Mouse (Mus musculus) spleen, adult 2 months (tissue): ENCODE results near the gene Grcc10. TPM values are rescaled to one million over a fixed set of nuclear protein-coding genes. Genes with fewer than 3 reads are reported as not detected.

Source experiments
- DNase-seq, 2 experiments: peaks; one replicate each; pipeline versions ENCODE4 v3.0.0 to v3.0.0-alpha.2; 2012 to 2021; ENCODE audit warnings: low spot score in 2 of 2, low read depth in 1 of 2
- H3K27ac ChIP-seq: fragments of 200-500 bp; 2 replicates; pipeline ENCODE4 v1.5.1; 2012; ENCODE audit warnings: low read length, inconsistent platforms; ENCODE audit not compliant: insufficient read depth
- H3K27me3 ChIP-seq: fragments of 200-500 bp; 2 replicates; pipeline ENCODE4 v1.6.1; 2012; ENCODE audit warnings: mild to moderate bottlenecking, moderate library complexity, low read length, inconsistent platforms; ENCODE audit not compliant: control insufficient read depth, insufficient read depth
- H3K36me3 ChIP-seq: fragments of 200-500 bp; 2 replicates; pipeline ENCODE4 v1.6.1; 2012; ENCODE audit warnings: mild to moderate bottlenecking, low read length, inconsistent platforms; ENCODE audit not compliant: control insufficient read depth, insufficient read depth
- H3K4me1 ChIP-seq: fragments of 200-500 bp; 2 replicates; pipeline ENCODE4 v1.6.1; 2011; ENCODE audit warnings: inconsistent platforms; ENCODE audit not compliant: control insufficient read depth, insufficient read depth, insufficient read length
- H3K4me3 ChIP-seq: fragments of 200-500 bp; 2 replicates; pipeline ENCODE4 v1.5.1; 2011; ENCODE audit warnings: mild to moderate bottlenecking, inconsistent platforms; ENCODE audit not compliant: insufficient read depth, insufficient read length; ENCODE audit errors: extremely low read depth
- CTCF ChIP-seq: fragments of 200-500 bp; IDR thresholded peaks from 2 replicates; pipeline ENCODE4 v1.5.1; 2011; ENCODE audit warnings: mild to moderate bottlenecking, inconsistent platforms; ENCODE audit not compliant: insufficient read depth, insufficient read length, insufficient replicate concordance; ENCODE audit errors: extremely low read depth
- POLR2A ChIP-seq: fragments of 200-500 bp; IDR thresholded peaks from 2 replicates; pipeline ENCODE4 v1.6.1; 2011; ENCODE audit warnings: low read depth, low read length, inconsistent platforms
- WGBS: fragments of 180-500 bp; shearing (Covaris S2); methylation state at CpG from one replicate; pipeline ENCODE4 v1.1.7; 2018; 5-methylcytosine and 5-hydroxymethylcytosine counted together
- polyA plus RNA-seq: library from polyadenylated mRNA; depleted of rRNA; stranded (reverse); fragments of >200 nt; gene quantifications from 2 replicates; pipeline ENCODE4 v1.2.3, GENCODE M21; 2012

Grcc10 gene
- polyA plus RNA-seq, 1 experiment, result 209 TPM

DNA sequence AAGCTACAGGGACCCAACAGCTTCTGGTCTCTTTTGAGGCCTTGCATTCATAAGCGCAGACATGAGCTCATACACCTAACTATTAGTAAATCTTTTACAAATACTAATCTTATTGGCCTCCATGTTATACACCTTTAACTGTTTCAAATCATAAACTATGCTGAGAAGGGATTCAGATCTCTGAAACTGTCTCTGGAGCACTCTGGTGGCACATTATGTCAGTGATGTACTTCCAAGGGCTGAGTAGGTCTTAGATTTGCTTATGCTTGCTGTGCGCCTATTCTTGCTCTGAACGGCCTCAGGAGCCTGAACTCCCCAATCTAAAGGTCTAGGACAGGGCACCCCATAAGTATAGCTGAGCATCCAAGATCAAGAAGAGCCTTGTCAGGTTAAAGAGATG lies 668 bp upstream of the Grcc10 start:
- H3K36me3 ChIP-seq, result 0 out of 2 replicates have a peak, but pooled peaks cover 4% of the 10 kb centered on the region
- peak overlapping the region; percentile 99 for H3K27ac ChIP-seq
- H3K4me1 ChIP-seq, result peaks cover 49% of the 10 kb centered on the region
- DNase-seq, result no peak
- TF ChIP-seq POLR2A, result no peak
- no peak for TF ChIP-seq CTCF
- WGBS, result 91% methylated on average over 3 of the region's 3 CpGs
- no peaks in the 10 kb centered on the region for H3K27me3 ChIP-seq
- H3K4me3 ChIP-seq, result peak overlapping the region; percentile 37; the same call in 1 of the 2 replicates

DNA sequence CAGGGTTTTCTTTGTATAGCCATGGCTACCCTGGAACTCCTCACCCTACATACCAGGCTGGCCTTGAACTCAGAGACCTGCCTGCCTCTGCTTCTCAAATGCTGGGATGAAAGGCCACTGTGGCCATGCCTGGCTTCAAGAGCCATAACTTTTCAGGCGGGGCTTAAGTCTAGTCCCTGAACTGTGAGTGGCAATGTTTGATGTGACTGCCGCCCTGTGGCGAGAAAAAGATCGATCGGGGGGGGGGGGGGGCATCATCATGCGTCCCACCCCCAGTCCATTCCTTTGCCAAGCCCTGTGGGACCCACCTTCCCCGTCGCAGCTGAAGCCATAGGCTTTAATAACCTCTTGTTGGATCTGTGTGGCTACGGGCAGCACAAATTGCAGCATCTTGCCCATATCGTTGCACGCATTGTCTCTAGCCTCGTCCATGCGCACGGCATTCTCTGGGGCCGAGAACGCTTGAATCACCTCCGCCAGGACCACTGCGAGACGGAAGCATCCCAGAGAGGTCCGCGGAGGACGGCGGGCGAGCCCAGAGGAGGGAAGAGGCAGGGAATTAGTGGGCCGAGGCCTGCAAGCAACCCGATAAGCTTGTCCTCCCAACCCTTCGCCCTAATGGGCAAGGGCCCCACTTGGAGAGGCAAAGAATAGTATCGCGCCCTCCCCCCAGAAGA lies 825 bp downstream of the Grcc10 start:
- no peak for TF ChIP-seq POLR2A
- peak; percentile 35; the same call in 1 of the 2 replicates for TF ChIP-seq CTCF
- Histone ChIP-seq H3K4me3 (peak overlapping the region; percentile 92), H3K36me3 (0 out of 2 replicates have a peak, but pooled peaks cover 4% of the 10 kb centered on the region), H3K27me3 (no peaks in the 10 kb centered on the region), H3K4me1 (peaks cover 45% of the 10 kb centered on the region), H3K27ac (peak overlapping the region; percentile 99)
- WGBS, result under 1% methylated on average over 29 of the region's 29 CpGs
- DNase-seq, result peak; percentile 52 to 55

DNA sequence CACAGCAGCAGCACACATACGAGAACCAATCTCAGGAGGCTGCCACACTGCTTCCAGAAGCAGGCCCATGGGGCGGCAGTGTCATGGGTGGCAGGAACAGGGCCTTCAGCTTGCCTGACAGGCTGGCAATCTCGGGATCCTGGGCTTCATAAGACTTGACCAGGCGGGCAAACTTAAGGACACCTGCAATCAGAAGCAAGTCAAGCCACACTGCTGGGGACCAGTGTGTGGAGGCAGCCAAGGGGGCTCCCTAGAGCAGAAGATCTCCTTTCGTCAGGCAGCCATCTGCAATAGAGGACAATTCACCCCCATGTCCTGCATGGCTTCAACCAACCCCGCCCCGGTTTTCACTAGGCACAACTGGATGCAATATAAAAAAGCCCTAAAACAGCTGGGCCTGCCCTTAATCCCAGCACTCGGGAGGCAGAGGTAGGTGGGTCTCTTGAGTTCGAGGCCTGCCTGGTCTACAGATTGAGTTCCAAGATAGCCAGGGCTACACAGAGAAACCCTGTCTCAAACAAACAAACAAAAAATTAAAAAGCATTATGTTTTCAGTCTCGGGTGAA lies 1.9 kb downstream of the Grcc10 start:
- H3K36me3 ChIP-seq, result 0 out of 2 replicates have a peak, but pooled peaks cover 4% of the 10 kb centered on the region
- H3K4me1 ChIP-seq, result peaks cover 40% of the 10 kb centered on the region
- no peak overlapping the region for H3K4me3 ChIP-seq
- WGBS, result 75% methylated on average over 10 of the region's 10 CpGs
- H3K27me3 ChIP-seq, result no peaks in the 10 kb centered on the region
- TF ChIP-seq POLR2A, result no peak
- TF ChIP-seq CTCF, result no peak
- DNase-seq, result no peak
- H3K27ac ChIP-seq, result peak overlapping the region; percentile 78

DNA sequence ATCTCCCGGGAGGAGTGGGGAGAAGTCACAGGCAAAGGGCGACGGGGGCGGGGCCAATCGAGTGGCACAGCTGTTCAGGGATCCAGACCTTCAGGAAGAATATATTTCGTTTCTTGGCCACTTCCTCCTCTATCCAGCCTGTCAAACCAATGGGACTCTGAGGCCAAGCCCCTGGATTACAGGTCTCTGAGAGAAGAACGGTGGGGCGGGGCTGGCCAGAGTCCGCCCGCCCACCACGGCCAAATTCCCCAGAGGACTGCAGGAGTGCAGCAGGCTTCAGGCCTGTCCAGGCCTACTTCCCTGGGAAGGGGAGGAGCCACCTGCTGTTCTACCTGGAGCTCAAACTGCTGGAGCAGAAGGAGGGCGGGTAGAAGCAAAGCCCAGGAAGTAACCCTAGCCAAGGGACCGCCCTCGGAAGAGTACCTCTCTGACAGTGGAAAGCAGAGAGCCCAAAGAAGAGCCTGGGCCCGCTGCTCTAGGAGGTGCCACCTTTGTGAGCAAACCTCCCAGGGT lies 2.6 kb downstream of the Grcc10 start, which contains the start of gene Ptpn6:
Ptpn6 (minus strand) TSS at position 204 of the 513 bp plus-strand sequence.
- peaks cover 46% of the 10 kb centered on the region for H3K4me1 ChIP-seq
- no peaks in the 10 kb centered on the region for H3K27me3 ChIP-seq
- TF ChIP-seq POLR2A (no peak), CTCF (no peak)
- H3K27ac ChIP-seq, result peak within 1 kb of the TSS; percentile 78
- 0 out of 2 replicates have a peak, but pooled peaks cover 4% of the 10 kb centered on the region for H3K36me3 ChIP-seq
- peak within 1 kb of the TSS; percentile 32; the same call in 1 of the 2 replicates for H3K4me3 ChIP-seq
- DNase-seq, result no peak
- 24% methylated on average over 15 of the region's 15 CpGs for WGBS

DNA sequence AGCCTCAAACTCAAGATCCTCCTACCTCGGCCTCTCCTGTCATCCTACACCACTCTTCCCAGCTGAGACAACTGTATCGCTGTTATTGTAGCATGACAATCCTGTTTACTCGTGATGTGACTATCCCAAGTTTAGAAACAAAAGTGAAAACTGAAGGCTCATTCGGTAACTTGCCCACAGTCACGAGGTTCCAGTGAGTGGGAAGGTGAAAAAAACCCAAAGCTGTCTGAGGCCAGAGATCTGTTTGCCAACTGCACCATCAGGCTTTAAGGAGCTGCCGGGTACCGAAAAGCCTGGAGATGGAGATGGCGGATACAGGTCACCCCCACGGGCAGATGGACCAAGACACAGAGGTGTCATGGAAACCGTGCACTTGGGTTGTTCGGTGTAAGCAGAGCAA lies 4.1 kb downstream of the Grcc10 start:
- no peak for DNase-seq
- WGBS, result 91% methylated on average over 11 of the region's 11 CpGs
- TF ChIP-seq POLR2A (no peak), CTCF (no peak)
- H3K36me3 ChIP-seq, result peaks cover 4% of the 10 kb centered on the region
- no peak overlapping the region for H3K27ac ChIP-seq
- H3K4me3 ChIP-seq, result no peak overlapping the region
- no peaks in the 10 kb centered on the region for H3K27me3 ChIP-seq
- peaks cover 45% of the 10 kb centered on the region for H3K4me1 ChIP-seq

DNA sequence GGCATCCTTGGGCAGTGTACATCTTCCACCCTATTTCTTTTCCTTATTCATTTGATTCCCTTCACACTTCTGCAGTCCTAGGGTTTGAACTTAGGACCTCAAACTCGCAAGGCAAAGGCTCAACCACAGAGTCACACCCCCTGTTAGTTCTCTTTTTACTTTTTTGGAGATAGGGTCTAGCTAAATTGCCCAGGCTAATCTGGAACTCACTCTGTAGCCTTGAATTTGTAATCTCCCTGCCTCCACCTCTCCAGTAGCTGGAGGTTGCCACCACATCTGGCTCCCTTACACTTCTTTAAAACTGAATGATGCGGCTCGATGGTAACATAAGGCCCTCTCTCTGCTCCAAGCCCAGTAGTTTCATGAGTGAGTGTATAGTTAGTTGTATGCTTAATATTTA lies 6.8 kb downstream of the Grcc10 start:
- H3K36me3 ChIP-seq, result peaks cover 15% of the 10 kb centered on the region
- H3K27ac ChIP-seq, result 0 out of 2 replicates have a peak overlapping the region, but pooled peaks have one; percentile 5
- H3K4me1 ChIP-seq, result peaks cover 35% of the 10 kb centered on the region; the same call in 1 of the 2 replicates
- WGBS, result 69% methylated on average over 3 of the region's 3 CpGs
- no peaks in the 10 kb centered on the region for H3K27me3 ChIP-seq
- TF ChIP-seq POLR2A, result no peak
- no peak for TF ChIP-seq CTCF
- no peak overlapping the region for H3K4me3 ChIP-seq
- no peak for DNase-seq
